ENCODE assay signal across 30 mouse cellular contexts in the genomic region with DNA sequence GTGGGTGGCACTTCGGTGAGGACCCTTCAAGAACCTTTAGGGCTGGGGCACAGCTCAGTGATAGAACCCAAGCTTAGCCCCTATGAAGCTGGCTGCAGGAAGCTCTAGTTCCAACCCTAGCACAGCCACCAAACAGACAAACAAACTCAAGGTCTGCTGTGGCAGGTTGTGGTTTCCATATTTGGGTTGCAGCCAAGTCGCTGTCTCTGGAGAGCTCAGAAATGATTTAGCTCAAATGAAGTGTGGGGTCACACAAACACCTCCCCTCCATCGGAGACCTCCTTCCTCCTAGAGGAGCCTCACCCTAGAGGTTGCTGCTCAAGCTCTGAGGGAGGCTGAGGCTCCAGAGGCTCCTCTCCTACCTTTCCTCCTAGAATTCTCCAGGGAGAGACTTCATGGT. TPM values are rescaled to one million over a fixed set of nuclear protein-coding genes. Genes with fewer than 3 reads are reported as not detected.
A peak's percentile ranks its signal among the peaks of the same experiment; 100 is the strongest.
DNase-seq lines count a peak whose midpoint lies in the region; ATAC-seq lines count a peak whose summit lies in the region.
"Had no signal": no experiment of that assay in that cellular context is flagged by ENCODE, and none has a peak within 500 bp of the region (broad histone marks: within the 10 kb centered on the region; RNA-seq: fewer than 3 reads in every experiment).

No protein-coding gene starts in this region.

- peaks cover 65% of the 10 kb centered on the region for H3K4me1 ChIP-seq in forebrain, embryonic 10.5 days
- H3K4me1 ChIP-seq in forebrain, embryonic 16.5 days (replicated peaks; ENCODE audit: control insufficient read depth, insufficient read depth, low read length) = peaks cover 23% of the 10 kb centered on the region
- peaks cover 60% of the 10 kb centered on the region for H3K4me1 ChIP-seq in midbrain, embryonic 10.5 days
- H3K4me1 ChIP-seq in midbrain, embryonic 13.5 days (replicated peaks) = peaks cover 44% of the 10 kb centered on the region
- H3K4me1 ChIP-seq in stomach, embryonic 15.5 days = peaks cover 23% of the 10 kb centered on the region
- H3K4me1 ChIP-seq: liver, embryonic 12.5 days; megakaryocyte, embryonic 14.5 days had no signal

- no peaks in the 10 kb centered on the region for H3K9me3 ChIP-seq in forebrain, embryonic 10.5 days
- no peaks in the 10 kb centered on the region for H3K9me3 ChIP-seq in forebrain, embryonic 16.5 days (ENCODE audit: control insufficient read depth, low read length)
- no peaks in the 10 kb centered on the region for H3K9me3 ChIP-seq in midbrain, embryonic 10.5 days (replicated peaks)
- H3K9me3 ChIP-seq in midbrain, embryonic 13.5 days = no peaks in the 10 kb centered on the region
- H3K9me3 ChIP-seq in stomach, embryonic 15.5 days = no peaks in the 10 kb centered on the region
- H3K9me3 ChIP-seq: embryonic facial prominence, embryonic 12.5 days; G1E; heart, embryonic 15.5 days; intestine, embryonic 15.5 days; limb, embryonic 13.5 days; liver, embryonic 12.5 days; megakaryocyte, embryonic 14.5 days had no signal

- intact Hi-C loops in left cerebral cortex, postnatal 36 days (cut with DNase I) = no loop called here

- WGBS in forebrain, embryonic 10.5 days = 97% methylated on average over 3 of the region's 3 CpGs
- 83% methylated on average over 3 of the region's 3 CpGs for WGBS in forebrain, embryonic 16.5 days
- WGBS in midbrain, embryonic 10.5 days = 87% methylated on average over 3 of the region's 3 CpGs
- 88% methylated on average over 3 of the region's 3 CpGs for WGBS in midbrain, embryonic 13.5 days
- 49% methylated on average over 3 of the region's 3 CpGs for WGBS in stomach, embryonic 15.5 days

- H3K36me3 ChIP-seq in forebrain, embryonic 10.5 days (replicated peaks) = peaks cover 48% of the 10 kb centered on the region
- H3K36me3 ChIP-seq in forebrain, embryonic 16.5 days (ENCODE audit: control insufficient read depth, insufficient read depth) = no peaks in the 10 kb centered on the region
- H3K36me3 ChIP-seq in midbrain, embryonic 10.5 days = peaks cover 57% of the 10 kb centered on the region
- H3K36me3 ChIP-seq in midbrain, embryonic 13.5 days = no peaks in the 10 kb centered on the region
- no peaks in the 10 kb centered on the region for H3K36me3 ChIP-seq in stomach, embryonic 15.5 days
- H3K36me3 ChIP-seq: embryonic facial prominence, embryonic 12.5 days; heart, embryonic 15.5 days; intestine, embryonic 15.5 days; limb, embryonic 13.5 days had no signal

- H3K27me3 ChIP-seq in forebrain, embryonic 10.5 days (ENCODE audit: poor library complexity, severe bottlenecking) = peaks cover 75% of the 10 kb centered on the region
- H3K27me3 ChIP-seq in forebrain, embryonic 16.5 days (replicated peaks; ENCODE audit: control insufficient read depth, insufficient read depth, low read length) = no peaks in the 10 kb centered on the region
- H3K27me3 ChIP-seq in midbrain, embryonic 10.5 days (ENCODE audit: low read depth, poor library complexity, severe bottlenecking) = peaks cover 79% of the 10 kb centered on the region
- peaks cover 66% of the 10 kb centered on the region for H3K27me3 ChIP-seq in midbrain, embryonic 13.5 days
- no peaks in the 10 kb centered on the region for H3K27me3 ChIP-seq in stomach, embryonic 15.5 days (replicated peaks)
- H3K27me3 ChIP-seq: embryonic facial prominence, embryonic 12.5 days; heart, embryonic 15.5 days; intestine, embryonic 15.5 days; limb, embryonic 13.5 days had no signal

- no peak for DNase-seq in forebrain, embryonic 10.5 days (ENCODE audit: extremely low spot score, low spot score)
- DNase-seq in midbrain, embryonic 10.5 days (ENCODE audit: low spot score) = no peak
- DNase-seq in NIH3T3 (ENCODE audit: low read depth) = peak; percentile 13
- DNase-seq in frontal cortex, postnatal 10 days (ENCODE audit: low spot score in 2 of 2) = no peak
- no peak for DNase-seq in left cerebral cortex, postnatal 36 days (ENCODE audit: low spot score in 2 of 2)
- DNase-seq: adrenal gland, adult 8-10 months; B cell, adult 2 months; cerebellum, adult 9-10 months; heart, postnatal 36 days; kidney, adult 8-10 months; kidney, postnatal 14 days; lung, adult 18-20 months; lung, postnatal 14 days; thymus, adult 18-20 months; thymus, postnatal 36 days had no signal

- peak overlapping the region; percentile 83 for H3K27ac ChIP-seq in forebrain, embryonic 10.5 days
- H3K27ac ChIP-seq in forebrain, embryonic 16.5 days (ENCODE audit: low read length) = no peak overlapping the region
- H3K27ac ChIP-seq in midbrain, embryonic 10.5 days (replicated peaks) = peak overlapping the region; percentile 91
- no peak overlapping the region for H3K27ac ChIP-seq in midbrain, embryonic 13.5 days
- 0 out of 2 replicates have a peak overlapping the region, but pooled peaks have one; percentile 14 for H3K27ac ChIP-seq in stomach, embryonic 15.5 days
- H3K27ac ChIP-seq: embryonic facial prominence, embryonic 12.5 days; heart, embryonic 15.5 days; intestine, embryonic 15.5 days; layer of hippocampus, adult 2 months; limb, embryonic 13.5 days; liver, embryonic 12.5 days had no signal

- ATAC-seq in forebrain, embryonic 16.5 days = no peak
- ATAC-seq in midbrain, embryonic 13.5 days = no peak
- no peak for ATAC-seq in stomach, embryonic 15.5 days (ENCODE audit: insufficient read depth, low FRiP score, low read depth)
- ATAC-seq: activated CD4-positive, CD25-positive, alpha-beta regulatory T cell, adult 4 months; hindbrain, embryonic 16.5 days; intestine, embryonic 15.5 days; liver, embryonic 12.5 days had no signal

- no peak overlapping the region for H3K4me2 ChIP-seq in forebrain, embryonic 16.5 days (ENCODE audit: low read length)
- H3K4me2 ChIP-seq in midbrain, embryonic 13.5 days (replicated peaks) = no peak overlapping the region
- H3K4me2 ChIP-seq in stomach, embryonic 15.5 days = no peak overlapping the region
- H3K4me2 ChIP-seq: embryonic facial prominence, embryonic 12.5 days; heart, embryonic 15.5 days; intestine, embryonic 15.5 days; limb, embryonic 13.5 days; liver, embryonic 12.5 days had no signal

- H3K4me3 ChIP-seq in forebrain, embryonic 10.5 days = no peak overlapping the region
- H3K4me3 ChIP-seq in forebrain, embryonic 16.5 days (replicated peaks; ENCODE audit: low read length) = no peak overlapping the region
- H3K4me3 ChIP-seq in midbrain, embryonic 10.5 days = no peak overlapping the region
- H3K4me3 ChIP-seq in midbrain, embryonic 13.5 days (replicated peaks) = no peak overlapping the region
- no peak overlapping the region for H3K4me3 ChIP-seq in stomach, embryonic 15.5 days (replicated peaks)
- H3K4me3 ChIP-seq: embryonic facial prominence, embryonic 12.5 days; erythroblast, embryonic 14.5 days; heart, embryonic 15.5 days; intestine, embryonic 15.5 days; layer of hippocampus, adult 2 months; limb, embryonic 13.5 days; liver, embryonic 12.5 days; megakaryocyte, embryonic 14.5 days; myocyte had no signal

- no peak overlapping the region for H3K9ac ChIP-seq in forebrain, embryonic 16.5 days (replicated peaks; ENCODE audit: low read depth, low read length)
- H3K9ac ChIP-seq in midbrain, embryonic 13.5 days (replicated peaks) = no peak overlapping the region
- H3K9ac ChIP-seq in stomach, embryonic 15.5 days = no peak overlapping the region
- H3K9ac ChIP-seq: embryonic facial prominence, embryonic 12.5 days; heart, embryonic 15.5 days; intestine, embryonic 15.5 days; limb, embryonic 13.5 days; liver, embryonic 12.5 days had no signal

RNA-seq across cellular contexts. Expression of gene Fadd, which starts 48.4 kb away (rescaled TPM):
- polyA plus RNA-seq in forebrain, embryonic 10.5 days (2016; fragmentation: Nextera tagmentation; extraction: Ambion mirVana) = 11.4 and 12.1 TPM in 2 replicates
- 5.2 and 5.8 TPM in 2 replicates for polyA plus RNA-seq in forebrain, embryonic 16.5 days (2015; fragmentation: Nextera tagmentation; extraction: Ambion mirVana)
- polyA plus RNA-seq in midbrain, embryonic 10.5 days (2016; fragmentation: Nextera tagmentation; extraction: Ambion mirVana) = 11.0 and 11.6 TPM in 2 replicates
- 5.3 and 6.0 TPM in 2 replicates for polyA plus RNA-seq in midbrain, embryonic 13.5 days (2015; fragmentation: Nextera tagmentation; extraction: Ambion mirVana)
- polyA plus RNA-seq in stomach, embryonic 15.5 days (2015; fragmentation: Nextera tagmentation; extraction: Ambion mirVana) = 11.7 TPM in 2 replicates
- 1 to 10 TPM; 2.3 to 2.6 TPM for total RNA-seq in left cerebral cortex, postnatal 36 days (2021)

Comparison
In these comparisons a context has a peak if more than half of its experiments do, and no peak if none do; other contexts are left out.
1. H3K27ac ChIP-seq: peak in forebrain, embryonic 10.5 days (single experiment), midbrain, embryonic 10.5 days (single experiment) and stomach, embryonic 15.5 days (single experiment); none in forebrain, embryonic 16.5 days (single experiment) and midbrain, embryonic 13.5 days (single experiment).